Mouse (Mus musculus): ENCODE results near the gene Zfp296. TPM values are rescaled to one million over a fixed set of nuclear protein-coding genes. Genes with fewer than 3 reads are reported as not detected.

Gene Zfp296
- 0.13 and 0.27 TPM in 2 replicates for polyA plus RNA-seq (2014; fragmentation: Nextera tagmentation; extraction: Ambion mirVana)

DNA sequence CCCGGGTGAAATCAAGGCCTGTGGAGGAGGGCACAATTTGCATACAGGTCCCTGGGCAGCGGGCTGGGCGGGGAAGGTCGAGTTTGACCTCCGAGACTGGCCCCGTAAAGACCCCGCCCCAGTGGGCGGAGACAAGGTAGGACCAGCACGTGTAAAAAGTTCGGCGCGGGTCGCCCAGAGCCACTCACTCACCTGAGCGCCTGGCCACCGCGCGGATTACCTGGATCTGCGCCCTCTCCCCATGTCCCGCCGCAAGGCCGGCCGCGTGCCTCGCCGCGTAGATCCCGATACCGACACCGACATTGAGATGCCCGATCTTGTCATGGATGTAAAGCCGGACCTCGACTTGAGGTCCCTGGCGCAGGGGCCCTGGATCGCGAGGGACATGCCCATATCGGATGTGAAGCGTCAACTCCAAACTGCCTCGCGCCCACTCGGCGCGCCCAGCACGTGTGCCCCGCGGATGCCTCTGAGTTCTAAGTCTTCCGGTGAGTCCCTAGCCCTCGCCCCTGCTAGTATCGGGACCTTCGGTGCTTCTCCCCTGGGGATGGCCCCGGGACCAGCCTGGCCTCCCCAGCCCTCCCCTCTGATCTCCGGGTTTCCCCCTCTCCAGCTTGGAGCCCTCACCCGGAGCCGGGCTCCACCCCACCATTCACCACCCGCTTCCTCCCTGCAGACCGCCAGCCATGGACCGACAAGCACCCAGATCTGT is at the start of gene Zfp296, which contains the start of gene Gemin7:
Zfp296 (plus strand) TSS at position 147 of the 712 bp plus-strand sequence.
Gemin7 (minus strand) TSS at position 455 of the 712 bp plus-strand sequence.
- peaks cover 16% of the 10 kb centered on the region for H3K36me3 ChIP-seq (ENCODE audit: control insufficient read depth, insufficient read depth, low read length)
- no peak for ATAC-seq (ENCODE audit: low read depth)
- peak within 1 kb of the TSS; percentile 40 for H3K4me2 ChIP-seq (ENCODE audit: low read depth, low read length)
- peak within 1 kb of the TSS; percentile 24; the same call in 1 of the 2 replicates for H3K4me3 ChIP-seq (ENCODE audit: low read depth, low read length)
- H3K9ac ChIP-seq (replicated peaks; ENCODE audit: low read depth, low read length), result peak within 1 kb of the TSS; percentile 28; the same call in 1 of the 2 replicates
- H3K27me3 ChIP-seq (ENCODE audit: control insufficient read depth, insufficient read depth, low read length), result peaks cover 28% of the 10 kb centered on the region
- 1% methylated on average over 53 of the region's 56 CpGs for WGBS
- peaks cover 17% of the 10 kb centered on the region for H3K4me1 ChIP-seq (ENCODE audit: control insufficient read depth, insufficient read depth, low read length)
- no peaks in the 10 kb centered on the region for H3K9me3 ChIP-seq (ENCODE audit: control insufficient read depth, low read length)
- H3K27ac ChIP-seq (ENCODE audit: low read depth, low read length), result no peak within 1 kb of the TSS

DNA sequence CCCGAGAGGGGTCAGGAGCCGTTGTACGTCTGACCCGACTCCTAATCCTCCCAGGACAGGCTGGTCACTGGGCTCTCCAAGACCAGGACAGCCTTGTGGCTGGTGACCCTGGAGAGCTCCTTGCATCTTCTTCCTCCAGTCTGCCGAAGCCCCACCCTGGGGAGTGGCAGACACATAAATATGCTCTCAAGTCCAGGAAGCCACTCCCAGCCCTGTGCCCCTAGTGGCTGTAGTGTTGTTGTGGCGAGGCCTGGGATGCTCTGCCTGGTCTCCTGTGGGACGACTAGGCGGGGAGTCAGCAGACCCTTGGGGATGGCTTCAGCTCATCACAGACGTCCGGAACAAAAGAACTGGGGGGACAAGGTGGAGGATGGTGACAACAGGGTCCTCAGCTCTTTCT is 46.0 kb upstream of the Zfp296 start:
- Histone ChIP-seq H3K27ac (ENCODE audit: low read depth, low read length) (no peak overlapping the region), H3K4me1 (ENCODE audit: control insufficient read depth, insufficient read depth, low read length) (no peaks in the 10 kb centered on the region), H3K9me3 (ENCODE audit: control insufficient read depth, low read length) (no peaks in the 10 kb centered on the region), H3K4me2 (ENCODE audit: low read depth, low read length) (no peak overlapping the region), H3K4me3 (ENCODE audit: low read depth, low read length) (no peak overlapping the region), H3K27me3 (ENCODE audit: control insufficient read depth, insufficient read depth, low read length) (no peaks in the 10 kb centered on the region), H3K36me3 (ENCODE audit: control insufficient read depth, insufficient read depth, low read length) (peaks cover 39% of the 10 kb centered on the region), H3K9ac (replicated peaks; ENCODE audit: low read depth, low read length) (no peak overlapping the region)
- WGBS, result 68% methylated on average over 10 of the region's 10 CpGs
- no peak for ATAC-seq (ENCODE audit: low read depth)

DNA sequence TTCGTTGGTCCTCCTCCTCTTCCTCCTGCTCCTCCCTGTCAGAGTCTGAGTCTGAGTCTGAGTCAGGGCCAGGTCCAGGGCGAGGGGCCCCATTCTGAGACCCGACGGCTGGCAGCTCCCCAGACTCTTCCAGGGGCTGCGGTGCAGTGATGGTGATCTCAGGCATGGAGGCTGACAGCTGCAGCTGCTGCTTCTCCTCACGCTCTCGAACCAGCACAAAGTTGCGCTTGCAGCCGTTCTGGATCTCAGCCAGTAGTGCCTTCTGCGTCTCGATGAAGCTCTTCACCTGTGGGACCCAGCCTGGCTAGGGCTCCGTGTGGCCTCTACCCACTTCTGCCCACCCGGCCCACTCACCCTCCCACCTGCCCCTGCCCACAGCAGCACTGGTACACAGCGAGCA is 44.8 kb upstream of the Zfp296 start:
- H3K36me3 ChIP-seq (ENCODE audit: control insufficient read depth, insufficient read depth, low read length), result peaks cover 39% of the 10 kb centered on the region
- no peak overlapping the region for H3K4me3 ChIP-seq (ENCODE audit: low read depth, low read length)
- H3K27ac ChIP-seq (ENCODE audit: low read depth, low read length), result no peak overlapping the region
- no peak overlapping the region for H3K9ac ChIP-seq (replicated peaks; ENCODE audit: low read depth, low read length)
- no peaks in the 10 kb centered on the region for H3K9me3 ChIP-seq (ENCODE audit: control insufficient read depth, low read length)
- H3K4me1 ChIP-seq (ENCODE audit: control insufficient read depth, insufficient read depth, low read length), result no peaks in the 10 kb centered on the region; the same call in 1 of the 2 replicates
- no peaks in the 10 kb centered on the region for H3K27me3 ChIP-seq (ENCODE audit: control insufficient read depth, insufficient read depth, low read length)
- WGBS, result 87% methylated on average over 14 of the region's 14 CpGs
- ATAC-seq (ENCODE audit: low read depth), result no peak
- no peak overlapping the region for H3K4me2 ChIP-seq (ENCODE audit: low read depth, low read length)

DNA sequence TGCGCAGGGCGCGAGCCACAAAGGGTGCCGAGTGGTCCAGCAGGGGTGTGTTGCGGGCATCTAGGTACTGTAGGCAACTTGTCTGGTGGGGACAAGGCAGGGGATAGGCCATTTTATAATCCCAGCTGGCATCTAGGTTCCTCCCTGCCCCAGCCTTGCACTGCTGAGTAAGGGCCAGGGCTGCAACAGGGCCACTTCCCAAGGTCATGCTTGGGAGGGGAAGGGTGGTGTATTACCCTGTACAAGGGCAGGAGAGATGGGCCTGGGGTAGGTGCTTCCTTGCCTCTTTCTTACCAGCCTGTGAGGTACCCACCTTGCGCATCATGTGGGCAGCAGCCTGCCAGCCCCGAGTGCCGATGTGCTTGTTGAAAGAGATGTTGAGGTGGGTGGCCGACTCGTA is 42.4 kb upstream of the Zfp296 start:
- Histone ChIP-seq H3K27ac (ENCODE audit: low read depth, low read length) (no peak overlapping the region), H3K36me3 (ENCODE audit: control insufficient read depth, insufficient read depth, low read length) (peaks cover 34% of the 10 kb centered on the region), H3K4me1 (ENCODE audit: control insufficient read depth, insufficient read depth, low read length) (no peaks in the 10 kb centered on the region; the same call in 1 of the 2 replicates), H3K4me2 (ENCODE audit: low read depth, low read length) (no peak overlapping the region), H3K9ac (replicated peaks; ENCODE audit: low read depth, low read length) (no peak overlapping the region), H3K27me3 (ENCODE audit: control insufficient read depth, insufficient read depth, low read length) (no peaks in the 10 kb centered on the region), H3K4me3 (ENCODE audit: low read depth, low read length) (no peak overlapping the region), H3K9me3 (ENCODE audit: control insufficient read depth, low read length) (no peaks in the 10 kb centered on the region)
- ATAC-seq (ENCODE audit: low read depth), result no peak
- 88% methylated on average over 10 of the region's 10 CpGs for WGBS

DNA sequence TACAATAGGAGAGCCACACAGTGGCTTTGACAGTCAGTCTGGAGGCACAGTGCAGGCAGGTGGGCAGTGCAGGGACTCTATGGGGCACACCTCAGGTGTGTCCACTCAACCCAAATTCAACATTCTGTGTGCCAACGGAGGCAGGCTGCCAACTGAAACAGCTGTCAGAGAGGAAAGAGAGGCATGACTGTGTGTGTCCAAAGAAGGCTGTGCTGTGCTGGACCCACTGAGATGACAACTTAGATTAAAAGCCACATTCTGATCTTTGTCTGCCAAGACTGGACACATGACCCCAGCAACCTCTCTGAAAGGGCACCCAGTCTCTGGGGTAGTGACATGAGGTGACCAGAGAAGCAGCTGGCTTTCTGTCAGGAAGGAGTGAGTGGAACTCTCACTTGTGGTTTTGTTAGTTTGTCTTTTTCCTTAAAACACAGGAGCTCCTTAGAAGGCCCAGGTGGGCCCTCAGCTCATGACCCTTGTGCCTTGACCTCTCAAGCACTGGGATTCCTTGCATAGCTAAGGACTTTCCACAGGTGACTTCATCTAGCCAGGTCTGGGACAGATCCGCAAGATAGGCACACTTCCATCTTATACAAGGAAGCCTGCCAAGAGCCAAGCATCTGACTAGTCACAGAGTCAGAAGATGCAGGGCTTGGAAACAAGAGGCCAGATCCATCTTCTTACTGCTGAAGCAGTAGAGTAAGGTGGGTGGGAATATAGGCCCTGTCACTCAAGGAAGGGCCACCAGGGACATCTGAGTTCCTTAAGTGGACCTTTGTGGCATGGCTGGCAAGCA is 36.1 kb upstream of the Zfp296 start:
- H3K9ac ChIP-seq (replicated peaks; ENCODE audit: low read depth, low read length), result no peak overlapping the region
- no peaks in the 10 kb centered on the region for H3K27me3 ChIP-seq (ENCODE audit: control insufficient read depth, insufficient read depth, low read length)
- ATAC-seq (ENCODE audit: low read depth), result no peak
- H3K4me1 ChIP-seq (ENCODE audit: control insufficient read depth, insufficient read depth, low read length), result peaks cover 16% of the 10 kb centered on the region
- WGBS, result 91% methylated on average over 2 of the region's 2 CpGs
- no peak overlapping the region for H3K27ac ChIP-seq (ENCODE audit: low read depth, low read length)
- no peaks in the 10 kb centered on the region for H3K9me3 ChIP-seq (ENCODE audit: control insufficient read depth, low read length)
- H3K36me3 ChIP-seq (ENCODE audit: control insufficient read depth, insufficient read depth, low read length), result no peaks in the 10 kb centered on the region
- H3K4me3 ChIP-seq (ENCODE audit: low read depth, low read length), result no peak overlapping the region
- no peak overlapping the region for H3K4me2 ChIP-seq (ENCODE audit: low read depth, low read length)

DNA sequence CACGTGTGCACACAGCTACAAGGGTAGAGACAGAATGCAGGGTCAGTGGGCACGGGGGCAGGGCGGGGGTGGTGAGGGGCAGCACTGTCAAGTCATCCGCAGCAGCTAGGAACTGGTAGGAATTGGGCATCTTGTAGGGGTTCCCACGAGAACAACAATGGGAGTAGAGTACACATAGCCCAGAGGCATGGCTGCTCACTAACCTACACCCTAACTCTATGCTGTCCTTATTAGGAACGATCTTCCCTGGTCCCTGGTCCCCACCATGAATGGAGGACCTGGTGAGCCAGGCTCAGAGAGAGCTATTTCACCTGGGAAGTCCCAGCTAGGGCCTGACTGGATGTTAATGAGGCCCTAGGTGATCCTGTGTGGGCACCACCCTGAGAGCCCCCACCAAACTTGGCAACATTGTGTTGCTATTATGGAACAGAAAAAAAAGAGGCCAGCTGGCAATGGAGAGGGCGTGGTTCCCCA is 35.4 kb upstream of the Zfp296 start:
- H3K4me2 ChIP-seq (ENCODE audit: low read depth, low read length), result no peak overlapping the region
- no peak overlapping the region for H3K27ac ChIP-seq (ENCODE audit: low read depth, low read length)
- H3K4me3 ChIP-seq (ENCODE audit: low read depth, low read length), result no peak overlapping the region
- peaks cover 18% of the 10 kb centered on the region for H3K4me1 ChIP-seq (ENCODE audit: control insufficient read depth, insufficient read depth, low read length)
- H3K9me3 ChIP-seq (ENCODE audit: control insufficient read depth, low read length), result no peaks in the 10 kb centered on the region
- WGBS, result 66% methylated on average over 7 of the region's 7 CpGs
- H3K36me3 ChIP-seq (ENCODE audit: control insufficient read depth, insufficient read depth, low read length), result no peaks in the 10 kb centered on the region
- no peaks in the 10 kb centered on the region for H3K27me3 ChIP-seq (ENCODE audit: control insufficient read depth, insufficient read depth, low read length)
- peak; percentile 31; the same call in 1 of the 2 replicates for ATAC-seq (ENCODE audit: low read depth)
- H3K9ac ChIP-seq (replicated peaks; ENCODE audit: low read depth, low read length), result no peak overlapping the region

DNA sequence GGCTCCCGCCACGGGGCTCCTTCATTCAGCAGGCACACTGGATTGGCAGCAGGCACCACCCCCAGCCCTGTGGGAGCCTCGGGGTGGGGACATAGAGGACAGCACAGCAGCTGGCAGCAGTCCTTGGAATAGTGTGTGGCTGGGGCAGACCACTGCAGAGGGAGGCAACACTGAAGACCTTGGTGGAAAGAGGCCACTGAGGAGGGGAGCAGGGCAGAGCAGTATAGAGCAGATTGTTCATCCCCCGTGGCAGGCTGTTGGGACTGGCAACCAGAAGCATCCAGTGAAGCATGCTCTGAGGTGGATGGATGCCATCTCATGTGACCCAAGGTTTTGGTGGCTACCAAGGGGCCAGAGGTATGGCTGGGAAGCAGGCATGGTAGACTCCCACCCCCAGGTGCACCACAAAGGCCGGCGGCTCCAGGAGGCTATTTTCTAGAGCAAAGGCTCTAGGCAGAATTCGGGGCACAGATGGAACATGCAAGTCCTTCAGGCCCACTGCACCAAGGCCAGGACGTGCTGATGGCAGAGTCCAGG is 34.9 kb upstream of the Zfp296 start:
- peaks cover 18% of the 10 kb centered on the region for H3K4me1 ChIP-seq (ENCODE audit: control insufficient read depth, insufficient read depth, low read length)
- H3K27me3 ChIP-seq (ENCODE audit: control insufficient read depth, insufficient read depth, low read length), result no peaks in the 10 kb centered on the region
- 56% methylated on average over 8 of the region's 8 CpGs for whole genome bisulfite sequencing
- no peak overlapping the region for H3K9ac ChIP-seq (replicated peaks; ENCODE audit: low read depth, low read length)
- no peak overlapping the region for H3K27ac ChIP-seq (ENCODE audit: low read depth, low read length)
- H3K9me3 ChIP-seq (ENCODE audit: control insufficient read depth, low read length), result no peaks in the 10 kb centered on the region
- no peak overlapping the region for H3K4me3 ChIP-seq (ENCODE audit: low read depth, low read length)
- ATAC-seq (ENCODE audit: low read depth), result peak; percentile 79
- H3K4me2 ChIP-seq (ENCODE audit: low read depth, low read length), result no peak overlapping the region
- no peaks in the 10 kb centered on the region for H3K36me3 ChIP-seq (ENCODE audit: control insufficient read depth, insufficient read depth, low read length)

DNA sequence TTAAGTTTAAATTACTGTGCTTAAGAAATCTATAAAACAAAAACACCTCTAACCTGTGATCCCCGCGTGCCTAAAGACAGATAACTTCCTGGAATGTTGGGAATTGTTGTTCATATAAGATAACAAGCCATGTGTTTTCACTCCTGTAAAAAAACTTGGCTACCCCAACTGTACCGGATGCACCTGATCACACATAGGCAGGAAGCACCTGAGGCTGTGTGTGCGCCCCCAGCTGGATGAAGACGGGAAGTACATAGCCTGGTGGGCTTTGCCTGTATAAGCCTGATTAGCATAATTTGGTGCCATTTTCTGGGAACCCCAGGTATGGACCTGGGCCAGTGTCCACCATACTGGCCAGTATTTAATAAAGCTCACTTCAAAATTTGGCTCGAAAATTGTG is 33.5 kb upstream of the Zfp296 start:
- H3K27ac ChIP-seq (ENCODE audit: low read depth, low read length), result no peak overlapping the region
- ATAC-seq (ENCODE audit: low read depth), result no peak
- no peaks in the 10 kb centered on the region for H3K9me3 ChIP-seq (ENCODE audit: control insufficient read depth, low read length)
- peaks cover 18% of the 10 kb centered on the region for H3K4me1 ChIP-seq (ENCODE audit: control insufficient read depth, insufficient read depth, low read length)
- no peak overlapping the region for H3K4me3 ChIP-seq (ENCODE audit: low read depth, low read length)
- no peaks in the 10 kb centered on the region for H3K27me3 ChIP-seq (ENCODE audit: control insufficient read depth, insufficient read depth, low read length)
- H3K9ac ChIP-seq (replicated peaks; ENCODE audit: low read depth, low read length), result no peak overlapping the region
- H3K4me2 ChIP-seq (ENCODE audit: low read depth, low read length), result no peak overlapping the region
- 62% methylated on average over 6 of the region's 6 CpGs for WGBS
- no peaks in the 10 kb centered on the region for H3K36me3 ChIP-seq (ENCODE audit: control insufficient read depth, insufficient read depth, low read length)

DNA sequence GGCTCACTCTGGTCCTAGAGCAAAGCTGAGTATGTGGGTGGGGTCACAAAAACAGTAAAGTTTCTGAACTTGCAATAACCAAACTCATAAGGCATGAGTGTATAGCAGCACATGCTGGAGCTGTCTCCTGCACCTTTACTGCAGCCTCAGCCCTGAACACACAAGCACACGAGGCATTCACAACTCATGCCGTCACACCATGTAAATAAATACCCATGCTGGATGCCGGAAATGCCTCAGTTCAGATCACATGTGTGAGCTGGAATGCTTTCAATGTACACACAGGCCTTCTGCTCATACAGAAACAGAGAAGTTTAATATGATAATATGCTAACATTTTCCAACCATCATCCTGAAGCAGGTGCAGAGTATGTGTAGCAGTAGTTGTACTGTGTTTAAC is 31.1 kb upstream of the Zfp296 start:
- no peak for ATAC-seq (ENCODE audit: low read depth)
- H3K36me3 ChIP-seq (ENCODE audit: control insufficient read depth, insufficient read depth, low read length), result no peaks in the 10 kb centered on the region
- no peak overlapping the region for H3K9ac ChIP-seq (replicated peaks; ENCODE audit: low read depth, low read length)
- no peaks in the 10 kb centered on the region for H3K27me3 ChIP-seq (ENCODE audit: control insufficient read depth, insufficient read depth, low read length)
- H3K4me2 ChIP-seq (ENCODE audit: low read depth, low read length), result no peak overlapping the region
- no peak overlapping the region for H3K27ac ChIP-seq (ENCODE audit: low read depth, low read length)
- H3K4me3 ChIP-seq (ENCODE audit: low read depth, low read length), result no peak overlapping the region
- no peaks in the 10 kb centered on the region for H3K9me3 ChIP-seq (ENCODE audit: control insufficient read depth, low read length)
- WGBS, result 71% methylated on average over 3 of the region's 3 CpGs
- H3K4me1 ChIP-seq (ENCODE audit: control insufficient read depth, insufficient read depth, low read length), result peaks cover 18% of the 10 kb centered on the region

All from neural tube, embryonic 14.5 days (tissue).